Mouse (Mus musculus) megakaryocyte, embryonic 14.5 days (primary cell): ENCODE measurements around the gene Tom1l2.

Experiments
- FLI1 ChIP-seq: IDR thresholded peaks from 2 replicates; pipeline ENCODE4 v1.6.1; 2012; ENCODE audit warnings: low read length, inconsistent platforms, mixed read lengths
- GATA1 ChIP-seq: IDR thresholded peaks from 3 replicates; pipeline ENCODE4 v1.6.1; 2012; ENCODE audit warnings: mixed read lengths, low read length, inconsistent platforms, borderline replicate concordance

DNA sequence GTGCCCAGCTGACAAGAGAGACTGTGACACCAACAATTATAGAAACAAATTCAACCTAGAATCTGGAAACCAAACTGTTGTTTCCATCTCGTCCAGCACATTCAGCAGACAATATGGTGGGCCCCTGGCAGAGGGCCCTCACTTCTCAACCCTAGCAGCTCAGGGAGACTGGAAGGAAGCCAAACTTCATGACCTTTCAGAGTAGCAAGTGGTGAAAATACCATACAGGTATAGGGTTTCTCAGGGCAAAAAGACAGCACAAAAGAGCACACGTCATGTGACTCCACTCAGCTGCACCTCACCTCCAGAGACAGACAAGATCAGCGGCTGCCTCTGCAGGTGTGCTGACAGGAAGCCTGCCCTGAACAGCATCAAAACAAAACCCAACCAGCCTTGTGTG is 18.6 kb downstream of the Tom1l2 start:
- no peak for TF ChIP-seq GATA1
- no peak for TF ChIP-seq FLI1
